Mouse (Mus musculus): ENCODE data around the gene Psme1. TPM values are rescaled to one million over a fixed set of nuclear protein-coding genes. Genes with fewer than 3 reads are reported as not detected.

The Psme1 gene
- polyA plus RNA-seq, 1 experiment from 2014 or later: 152 TPM

- Histone ChIP-seq H3K27me3 (ENCODE audit: control insufficient read depth, insufficient read depth, low read length) (no peaks in the 10 kb centered on the region), H3K36me3 (ENCODE audit: control insufficient read depth, insufficient read depth, low read length) (peaks cover 2% of the 10 kb centered on the region; the same call in 1 of the 2 replicates), H3K4me1 (ENCODE audit: control insufficient read depth, insufficient read depth, low read length) (peaks cover 4% of the 10 kb centered on the region; the same call in 1 of the 2 replicates), H3K4me2 (ENCODE audit: low read depth, severe bottlenecking) (no peak overlapping the region), H3K27ac (replicated peaks; ENCODE audit: low read depth, low read length) (no peak overlapping the region), H3K9me3 (ENCODE audit: control insufficient read depth, low read length) (no peaks in the 10 kb centered on the region), H3K4me3 (ENCODE audit: low read depth, low read length) (no peak overlapping the region), H3K9ac (ENCODE audit: low read length) (no peak overlapping the region)
- no peak for DNase-seq (ENCODE audit: low spot score)
- WGBS: 89% methylated on average over 10 of the region's 10 CpGs
- no peak for ATAC-seq (ENCODE audit: insufficient number of reproducible peaks, low FRiP score, low TSS enrichment, low read depth)
These were observed 16.1 kb upstream of the Psme1 start for GRCm38 (mm10) chr14:55561860-55562259.

GRCm38 (mm10) chr14:55563249-55563648 lies 14.7 kb upstream of the Psme1 start:
- 88% methylated on average over 11 of the region's 11 CpGs for WGBS
- Histone ChIP-seq H3K27me3 (ENCODE audit: control insufficient read depth, insufficient read depth, low read length) (no peaks in the 10 kb centered on the region), H3K9ac (ENCODE audit: low read length) (no peak overlapping the region), H3K4me2 (ENCODE audit: low read depth, severe bottlenecking) (no peak overlapping the region), H3K27ac (replicated peaks; ENCODE audit: low read depth, low read length) (no peak overlapping the region), H3K4me1 (ENCODE audit: control insufficient read depth, insufficient read depth, low read length) (peaks cover 4% of the 10 kb centered on the region; the same call in 1 of the 2 replicates), H3K36me3 (ENCODE audit: control insufficient read depth, insufficient read depth, low read length) (peaks cover 5% of the 10 kb centered on the region; the same call in 1 of the 2 replicates), H3K9me3 (ENCODE audit: control insufficient read depth, low read length) (no peaks in the 10 kb centered on the region), H3K4me3 (ENCODE audit: low read depth, low read length) (no peak overlapping the region)
- DNase-seq (ENCODE audit: low spot score) (no peak), ATAC-seq (ENCODE audit: insufficient number of reproducible peaks, low FRiP score, low TSS enrichment, low read depth) (no peak)

DNA sequence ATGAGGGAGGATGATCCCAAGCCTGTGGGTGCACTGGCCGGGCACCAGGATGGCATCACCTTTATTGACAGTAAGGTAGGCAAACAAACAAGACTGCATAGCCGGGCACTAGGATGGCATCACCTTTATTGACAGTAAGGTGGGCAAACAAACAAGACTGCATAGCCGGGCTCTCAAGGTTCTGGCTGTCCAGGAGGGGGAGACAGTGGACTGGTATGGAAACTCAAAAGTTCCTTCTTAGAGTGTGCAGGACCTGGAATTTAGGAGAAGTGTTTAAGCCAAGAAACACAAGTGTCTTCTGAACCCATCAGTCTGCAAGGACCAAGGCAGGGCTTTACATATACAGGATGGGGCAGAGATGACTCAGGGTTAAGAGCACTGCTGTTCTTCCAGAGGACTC lies 12.2 kb upstream of the Psme1 start:
- Histone ChIP-seq H3K4me2 (ENCODE audit: low read depth, severe bottlenecking) (no peak overlapping the region), H3K36me3 (ENCODE audit: control insufficient read depth, insufficient read depth, low read length) (peaks cover 16% of the 10 kb centered on the region; the same call in 1 of the 2 replicates), H3K9ac (ENCODE audit: low read length) (no peak overlapping the region), H3K27me3 (ENCODE audit: control insufficient read depth, insufficient read depth, low read length) (no peaks in the 10 kb centered on the region), H3K4me3 (ENCODE audit: low read depth, low read length) (no peak overlapping the region), H3K4me1 (ENCODE audit: control insufficient read depth, insufficient read depth, low read length) (peaks cover 4% of the 10 kb centered on the region; the same call in 1 of the 2 replicates), H3K9me3 (ENCODE audit: control insufficient read depth, low read length) (no peaks in the 10 kb centered on the region), H3K27ac (replicated peaks; ENCODE audit: low read depth, low read length) (no peak overlapping the region)
- DNase-seq (ENCODE audit: low spot score) (no peak), ATAC-seq (ENCODE audit: insufficient number of reproducible peaks, low FRiP score, low TSS enrichment, low read depth) (no peak)
- WGBS: 88% methylated on average over 3 of the region's 3 CpGs

DNA sequence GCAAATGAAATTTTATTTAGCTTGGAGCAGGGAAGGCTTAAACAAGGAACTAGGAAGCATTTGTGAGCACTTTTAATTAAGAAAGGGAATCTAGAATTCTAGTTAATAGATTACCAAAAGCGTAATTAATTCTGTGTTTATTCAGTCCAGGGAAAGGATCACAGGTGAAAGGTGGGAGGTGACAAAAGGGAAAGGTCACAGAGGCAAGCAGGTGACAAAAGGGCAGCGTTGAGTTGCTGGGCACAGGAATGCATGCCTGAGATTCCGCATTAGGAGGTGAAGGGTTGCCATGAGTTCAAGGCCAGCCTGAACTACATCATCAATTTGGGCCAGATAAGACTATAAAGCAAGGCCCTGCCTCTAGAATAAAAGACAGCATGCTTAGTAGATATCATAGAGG lies 10.4 kb upstream of the Psme1 start:
- no peak for ATAC-seq (ENCODE audit: insufficient number of reproducible peaks, low FRiP score, low TSS enrichment, low read depth)
- no peak overlapping the region for H3K4me3 ChIP-seq (ENCODE audit: low read depth, low read length)
- H3K4me1 ChIP-seq (ENCODE audit: control insufficient read depth, insufficient read depth, low read length): no peaks in the 10 kb centered on the region
- H3K9ac ChIP-seq (ENCODE audit: low read length): no peak overlapping the region
- 90% methylated on average over 3 of the region's 3 CpGs for WGBS
- H3K4me2 ChIP-seq (ENCODE audit: low read depth, severe bottlenecking): no peak overlapping the region
- H3K27me3 ChIP-seq (ENCODE audit: control insufficient read depth, insufficient read depth, low read length): no peaks in the 10 kb centered on the region
- peaks cover 16% of the 10 kb centered on the region; the same call in 1 of the 2 replicates for H3K36me3 ChIP-seq (ENCODE audit: control insufficient read depth, insufficient read depth, low read length)
- H3K9me3 ChIP-seq (ENCODE audit: control insufficient read depth, low read length): no peaks in the 10 kb centered on the region
- H3K27ac ChIP-seq (replicated peaks; ENCODE audit: low read depth, low read length): no peak overlapping the region
- DNase-seq (ENCODE audit: low spot score): no peak

DNA sequence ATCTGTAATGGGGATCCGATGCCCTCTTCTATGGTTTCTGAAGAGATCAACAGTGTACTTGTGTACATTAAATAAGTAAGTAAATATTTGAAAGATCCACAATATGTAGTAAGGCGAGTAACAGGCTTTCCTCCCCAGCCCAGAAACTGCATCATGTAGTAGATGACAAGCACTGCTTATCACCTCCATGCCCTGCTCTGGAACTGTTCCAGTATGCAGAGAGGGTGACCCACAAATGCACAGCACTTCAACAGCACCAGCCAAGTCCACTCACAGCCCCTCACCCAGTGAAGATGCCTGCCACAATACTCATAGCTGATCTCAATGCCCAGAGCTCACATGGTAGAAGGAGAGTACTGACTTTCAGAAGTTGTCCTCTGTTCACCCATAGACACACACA lies 7.3 kb upstream of the Psme1 start:
- WGBS: 98% methylated on average over 2 of the region's 2 CpGs
- no peak overlapping the region for H3K27ac ChIP-seq (replicated peaks; ENCODE audit: low read depth, low read length)
- H3K4me2 ChIP-seq (ENCODE audit: low read depth, severe bottlenecking): no peak overlapping the region
- DNase-seq (ENCODE audit: low spot score) (no peak), ATAC-seq (ENCODE audit: insufficient number of reproducible peaks, low FRiP score, low TSS enrichment, low read depth) (no peak)
- no peak overlapping the region for H3K4me3 ChIP-seq (ENCODE audit: low read depth, low read length)
- no peak overlapping the region for H3K9ac ChIP-seq (ENCODE audit: low read length)
- H3K4me1 ChIP-seq (ENCODE audit: control insufficient read depth, insufficient read depth, low read length): no peaks in the 10 kb centered on the region
- H3K9me3 ChIP-seq (ENCODE audit: control insufficient read depth, low read length): no peaks in the 10 kb centered on the region
- no peaks in the 10 kb centered on the region for H3K27me3 ChIP-seq (ENCODE audit: control insufficient read depth, insufficient read depth, low read length)
- peaks cover 16% of the 10 kb centered on the region; the same call in 1 of the 2 replicates for H3K36me3 ChIP-seq (ENCODE audit: control insufficient read depth, insufficient read depth, low read length)

GRCm38 (mm10) chr14:55571760-55572159 lies 6.2 kb upstream of the Psme1 start:
- H3K27me3 ChIP-seq (ENCODE audit: control insufficient read depth, insufficient read depth, low read length): no peaks in the 10 kb centered on the region
- H3K4me1 ChIP-seq (ENCODE audit: control insufficient read depth, insufficient read depth, low read length): no peaks in the 10 kb centered on the region
- no peak overlapping the region for H3K9ac ChIP-seq (ENCODE audit: low read length)
- no peak for DNase-seq (ENCODE audit: low spot score)
- no peak overlapping the region for H3K4me2 ChIP-seq (ENCODE audit: low read depth, severe bottlenecking)
- no peak overlapping the region for H3K27ac ChIP-seq (replicated peaks; ENCODE audit: low read depth, low read length)
- ATAC-seq (ENCODE audit: insufficient number of reproducible peaks, low FRiP score, low TSS enrichment, low read depth): no peak
- no peaks in the 10 kb centered on the region for H3K9me3 ChIP-seq (ENCODE audit: control insufficient read depth, low read length)
- H3K36me3 ChIP-seq (ENCODE audit: control insufficient read depth, insufficient read depth, low read length): peaks cover 14% of the 10 kb centered on the region; the same call in 1 of the 2 replicates
- H3K4me3 ChIP-seq (ENCODE audit: low read depth, low read length): no peak overlapping the region

DNA sequence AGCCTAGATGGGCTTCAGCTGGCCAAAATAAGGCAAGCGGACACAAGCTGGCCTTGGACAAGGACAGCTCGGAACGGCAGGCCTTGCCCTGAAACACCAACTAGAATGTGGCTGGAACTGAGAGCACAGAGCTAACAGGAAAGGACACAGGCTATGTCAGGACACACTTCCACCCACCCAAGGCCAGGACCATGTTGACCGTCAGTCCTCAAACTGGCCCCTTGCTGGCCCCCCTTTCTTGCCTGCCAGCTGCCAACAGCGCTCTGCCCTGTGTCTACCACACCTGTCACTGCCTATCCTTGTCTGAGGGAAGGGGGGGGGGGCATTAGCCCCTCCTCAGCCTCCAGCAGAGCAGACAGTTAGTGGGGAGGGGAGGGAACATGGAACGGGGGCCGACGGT lies 2.6 kb upstream of the Psme1 start, which contains the start of gene Fitm1:
Fitm1 (plus strand) TSS at position 316 of the 400 bp plus-strand sequence.
- no peak within 1 kb of the TSS for H3K27ac ChIP-seq (replicated peaks; ENCODE audit: low read depth, low read length)
- no peak within 1 kb of the TSS for H3K4me3 ChIP-seq (ENCODE audit: low read depth, low read length)

GRCm38 (mm10) chr14:55575711-55576110 lies 2.2 kb upstream of the Psme1 start:
- H3K9ac ChIP-seq (ENCODE audit: low read length): no peak overlapping the region
- no peak for DNase-seq (ENCODE audit: low spot score)
- H3K4me3 ChIP-seq (ENCODE audit: low read depth, low read length): no peak overlapping the region
- no peaks in the 10 kb centered on the region for H3K9me3 ChIP-seq (ENCODE audit: control insufficient read depth, low read length)
- H3K4me2 ChIP-seq (ENCODE audit: low read depth, severe bottlenecking): no peak overlapping the region
- H3K27ac ChIP-seq (replicated peaks; ENCODE audit: low read depth, low read length): no peak overlapping the region
- H3K36me3 ChIP-seq (ENCODE audit: control insufficient read depth, insufficient read depth, low read length): no peaks in the 10 kb centered on the region; the same call in 1 of the 2 replicates
- no peak for ATAC-seq (ENCODE audit: insufficient number of reproducible peaks, low FRiP score, low TSS enrichment, low read depth)
- no peaks in the 10 kb centered on the region for H3K27me3 ChIP-seq (ENCODE audit: control insufficient read depth, insufficient read depth, low read length)
- H3K4me1 ChIP-seq (ENCODE audit: control insufficient read depth, insufficient read depth, low read length): peaks cover 9% of the 10 kb centered on the region; the same call in 1 of the 2 replicates
- WGBS: 82% methylated on average over 13 of the region's 13 CpGs

More for the DNA sequence above, 2.6 kb upstream of the Psme1 start, which contains the start of gene Fitm1:
- Histone ChIP-seq H3K9ac (ENCODE audit: low read length) (no peak within 1 kb of the TSS), H3K9me3 (ENCODE audit: control insufficient read depth, low read length) (no peaks in the 10 kb centered on the region), H3K36me3 (ENCODE audit: control insufficient read depth, insufficient read depth, low read length) (peaks cover 2% of the 10 kb centered on the region; the same call in 1 of the 2 replicates), H3K4me1 (ENCODE audit: control insufficient read depth, insufficient read depth, low read length) (peaks cover 9% of the 10 kb centered on the region; the same call in 1 of the 2 replicates), H3K4me2 (ENCODE audit: low read depth, severe bottlenecking) (no peak within 1 kb of the TSS), H3K27me3 (ENCODE audit: control insufficient read depth, insufficient read depth, low read length) (no peaks in the 10 kb centered on the region)
- 79% methylated on average over 7 of the region's 8 CpGs for WGBS
- no peak for DNase-seq (ENCODE audit: low spot score)
- no peak for ATAC-seq (ENCODE audit: insufficient number of reproducible peaks, low FRiP score, low TSS enrichment, low read depth)

GRCm38 (mm10) chr14:55576376-55576775 lies 1.5 kb upstream of the Psme1 start:
- H3K36me3 ChIP-seq (ENCODE audit: control insufficient read depth, insufficient read depth, low read length): peaks cover under 1% of the 10 kb centered on the region; the same call in 1 of the 2 replicates
- H3K4me1 ChIP-seq (ENCODE audit: control insufficient read depth, insufficient read depth, low read length): peaks cover 9% of the 10 kb centered on the region; the same call in 1 of the 2 replicates
- H3K9me3 ChIP-seq (ENCODE audit: control insufficient read depth, low read length): no peaks in the 10 kb centered on the region
- H3K4me3 ChIP-seq (ENCODE audit: low read depth, low read length): no peak overlapping the region
- no peak overlapping the region for H3K9ac ChIP-seq (ENCODE audit: low read length)
- no peaks in the 10 kb centered on the region for H3K27me3 ChIP-seq (ENCODE audit: control insufficient read depth, insufficient read depth, low read length)
- DNase-seq (ENCODE audit: low spot score) (no peak), ATAC-seq (ENCODE audit: insufficient number of reproducible peaks, low FRiP score, low TSS enrichment, low read depth) (no peak)
- no peak overlapping the region for H3K4me2 ChIP-seq (ENCODE audit: low read depth, severe bottlenecking)
- 84% methylated on average over 16 of the region's 16 CpGs for WGBS
- no peak overlapping the region for H3K27ac ChIP-seq (replicated peaks; ENCODE audit: low read depth, low read length)

Data from limb, embryonic 11.5 days (tissue).